Mouse (Mus musculus): ENCODE data around the gene Gm20388. TPM values are rescaled to one million over a fixed set of nuclear protein-coding genes. Genes with fewer than 3 reads are reported as not detected.
A peak's percentile ranks its signal among the peaks of the same experiment; 100 is the strongest.
"Not testable (repeated sequence)": the region's sequence is repeated elsewhere in the genome, so short reads cannot be mapped to it uniquely, and the experiment has no call there.

Gene Gm20388
- total RNA-seq, 2 experiments from 2014 or later: 18.6 TPM; not detected in 1

DNA sequence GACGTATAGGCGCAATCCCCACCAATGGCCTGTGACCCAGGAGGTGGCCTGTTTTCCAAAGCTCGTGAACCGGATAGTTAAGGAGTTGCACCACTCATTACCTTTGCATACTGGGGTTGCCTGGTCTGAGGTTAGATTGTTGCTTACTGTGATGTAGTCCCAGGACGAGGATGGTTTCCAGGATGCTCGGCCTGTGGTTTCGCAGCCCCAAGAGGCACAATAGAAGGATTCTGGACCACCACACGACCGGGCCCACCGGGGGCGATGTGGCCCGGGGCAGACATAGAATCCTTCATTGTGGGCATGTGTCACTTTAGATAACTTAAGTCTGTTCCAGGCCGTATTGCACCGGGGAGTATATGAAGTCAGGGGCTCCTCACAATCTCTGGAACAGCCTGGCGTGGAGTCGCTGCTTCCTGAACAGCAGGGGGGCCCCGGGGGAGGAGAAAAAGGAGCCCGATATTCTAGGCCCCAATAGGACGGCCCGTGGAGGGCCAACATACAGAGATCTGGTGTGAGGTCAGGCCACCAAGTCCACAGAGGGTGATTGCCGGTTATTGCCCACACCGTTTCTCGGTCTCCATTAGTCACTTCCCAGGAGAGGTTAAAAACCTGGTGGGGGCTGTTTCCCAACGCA lies 3517.1 kb downstream of the Gm20388 start:
- no peak for DNase-seq (ENCODE audit: low spot score in 2 of 2)
- intact Hi-C loops (cut with DNase I): no loop called here

DNA sequence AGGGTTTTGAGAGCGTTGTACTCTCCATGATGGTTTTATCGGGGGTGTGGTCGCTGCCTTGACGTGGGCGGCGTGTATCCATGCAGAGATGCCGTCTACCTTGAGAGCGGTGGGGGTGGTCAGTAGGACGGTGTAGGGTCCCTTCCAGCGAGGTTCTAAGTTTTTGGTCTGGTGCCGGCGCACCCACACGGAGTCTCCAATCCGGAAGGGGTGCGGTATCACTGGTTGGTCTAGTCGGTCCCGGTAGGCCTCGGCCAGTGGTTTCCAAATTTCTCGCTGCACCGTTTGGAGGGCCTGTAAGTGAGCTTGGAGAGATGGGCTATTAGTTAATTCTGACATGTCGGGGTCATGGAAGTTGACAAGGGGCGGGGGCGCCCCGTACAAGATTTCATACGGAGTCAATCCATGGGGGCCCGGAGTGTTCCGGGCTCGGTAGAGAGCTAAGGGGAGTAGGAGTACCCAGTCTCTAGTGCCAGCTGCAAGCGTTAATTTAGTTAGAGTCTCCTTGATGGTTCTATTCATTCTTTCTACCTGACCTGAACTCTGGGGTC lies 3517.8 kb downstream of the Gm20388 start:
- intact Hi-C loops (cut with DNase I): no loop called here
- no peak for DNase-seq (ENCODE audit: low spot score in 2 of 2)

DNA sequence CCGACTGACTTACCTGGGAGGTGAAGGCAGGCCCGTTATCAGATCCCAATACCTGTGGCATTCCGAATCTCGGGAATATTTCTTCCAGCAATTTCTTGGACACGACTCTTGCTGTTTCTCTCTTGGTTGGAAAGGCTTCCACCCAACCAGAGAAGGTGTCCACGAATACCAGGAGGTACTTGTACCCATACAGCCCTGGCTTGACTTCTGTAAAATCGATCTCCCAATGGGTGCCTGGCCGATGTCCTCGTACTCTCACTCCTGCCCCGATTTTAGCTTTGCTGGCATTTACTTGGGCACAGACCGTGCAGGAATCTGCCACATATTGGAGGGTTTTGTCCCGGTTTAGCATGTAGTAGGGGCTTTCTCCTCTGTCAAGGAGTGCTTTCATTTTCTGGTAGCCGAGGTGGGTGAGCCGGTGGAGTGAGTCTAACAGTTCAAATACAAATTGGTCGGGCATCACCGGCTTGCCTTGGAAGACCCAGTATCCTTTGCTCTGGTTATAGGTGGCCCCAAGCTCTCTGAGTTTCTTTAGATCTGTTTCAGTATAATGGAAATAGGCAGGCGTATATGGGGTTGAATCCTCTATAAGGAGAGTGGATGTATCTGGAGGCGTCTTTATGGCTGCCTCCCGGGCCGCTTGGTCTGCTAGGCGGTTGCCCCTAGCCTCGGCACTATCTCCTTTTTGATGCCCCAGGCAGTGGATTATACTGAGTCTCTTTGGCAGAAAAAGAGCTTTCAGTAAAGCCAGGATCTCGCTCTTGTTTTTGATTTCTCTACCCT lies 3518.5 kb downstream of the Gm20388 start:
- intact Hi-C loops (cut with DNase I): no loop called here
- no peak for DNase-seq (ENCODE audit: low spot score in 2 of 2)

DNA sequence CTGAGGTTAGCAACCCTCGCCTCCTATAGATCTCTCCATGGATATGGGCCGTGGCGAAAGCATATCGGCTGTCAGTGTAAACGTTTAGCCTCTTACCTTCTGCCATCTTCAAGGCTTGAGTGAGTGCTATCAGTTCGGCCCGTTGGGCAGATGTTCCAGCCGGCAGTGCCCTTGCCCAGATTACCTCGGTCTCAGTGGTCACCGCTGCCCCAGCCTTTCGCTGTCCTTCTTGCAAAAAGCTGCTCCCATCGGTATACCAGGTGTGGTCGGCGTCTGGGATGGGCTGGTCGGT lies 3519.0 kb downstream of the Gm20388 start:
- intact Hi-C loops (cut with DNase I); DNase-seq (ENCODE audit: low spot score in 2 of 2): not testable (repeated sequence)

DNA sequence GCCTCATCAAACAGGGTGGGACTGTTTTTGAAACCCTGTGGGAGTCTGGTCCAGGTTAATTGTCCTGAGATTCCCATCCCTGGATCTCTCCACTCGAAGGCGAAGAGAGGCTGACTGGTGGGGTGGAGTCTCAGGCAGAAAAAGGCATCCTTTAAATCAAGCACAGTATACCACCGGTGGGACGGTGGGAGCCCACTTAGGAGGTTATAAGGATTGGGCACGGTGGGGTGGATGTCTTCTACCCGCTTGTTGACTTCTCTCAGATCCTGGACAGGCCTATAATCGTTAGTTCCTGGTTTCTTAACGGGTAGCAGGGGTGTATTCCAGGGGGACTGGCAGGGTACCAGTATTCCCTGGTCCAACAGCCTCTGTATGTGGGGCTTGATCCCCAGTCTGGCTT lies 3520.3 kb downstream of the Gm20388 start:
- DNase-seq (ENCODE audit: low spot score in 2 of 2); intact Hi-C loops (cut with DNase I): not testable (repeated sequence)

DNA sequence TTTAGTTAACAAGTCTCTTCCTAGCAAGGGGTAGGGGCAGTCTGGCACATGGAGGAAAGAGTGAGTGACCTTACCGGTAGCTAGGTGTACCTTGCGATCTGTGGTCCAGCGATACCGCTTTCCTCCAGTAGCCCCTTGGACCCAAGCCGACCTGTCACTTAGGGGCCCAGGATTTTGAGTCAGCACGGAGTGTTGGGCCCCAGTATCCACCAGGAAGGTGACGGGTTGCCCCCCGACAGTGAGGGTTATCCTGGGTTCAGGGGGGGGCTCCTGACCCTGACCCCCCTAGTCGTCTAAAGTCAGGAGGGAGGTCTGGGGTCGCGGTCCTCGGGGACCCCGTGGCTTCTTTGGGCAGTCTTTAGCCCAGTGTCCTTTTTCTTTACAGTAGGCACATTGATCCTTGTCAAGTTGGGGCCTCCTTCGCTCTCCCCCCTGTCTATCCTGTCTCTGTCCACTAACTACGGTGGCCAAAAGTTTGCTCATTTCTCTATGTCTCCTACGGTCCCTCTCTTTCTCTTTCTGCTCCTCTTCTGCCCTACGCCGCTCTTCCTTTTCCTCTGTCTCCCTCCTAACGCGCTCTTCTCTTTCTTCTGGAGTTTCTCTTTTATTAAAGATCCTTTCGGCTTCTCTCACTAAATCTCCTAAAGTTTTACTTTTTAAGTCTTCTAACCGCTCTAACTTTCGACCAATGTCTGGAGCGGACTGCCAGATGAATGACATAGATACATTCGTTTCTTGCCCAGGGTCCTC lies 3521.2 kb downstream of the Gm20388 start:
- DNase-seq (ENCODE audit: low spot score in 2 of 2): no peak
- intact Hi-C loops (cut with DNase I): no loop called here

DNA sequence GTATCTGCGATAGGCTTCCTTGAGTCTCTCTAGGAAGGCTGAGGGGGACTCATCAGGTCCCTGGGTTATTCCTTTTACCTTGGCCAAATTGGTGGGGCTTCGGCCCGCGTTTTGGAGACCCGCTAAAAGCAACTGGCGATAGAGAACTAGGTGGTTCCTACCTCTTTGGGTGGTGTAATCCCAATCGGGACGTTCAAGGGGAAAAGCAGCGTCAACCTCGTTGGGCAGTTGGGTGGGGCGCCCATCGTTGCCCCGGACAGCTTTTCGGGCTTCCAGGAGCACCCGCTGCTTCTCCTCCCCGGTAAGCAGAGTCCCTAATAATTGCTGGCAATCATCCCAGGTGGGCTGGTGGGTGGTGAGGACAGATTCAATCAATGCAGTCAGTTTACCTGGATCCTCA lies 3521.7 kb downstream of the Gm20388 start:
- DNase-seq (ENCODE audit: low spot score in 2 of 2): no peak
- intact Hi-C loops (cut with DNase I): no loop called here

DNA sequence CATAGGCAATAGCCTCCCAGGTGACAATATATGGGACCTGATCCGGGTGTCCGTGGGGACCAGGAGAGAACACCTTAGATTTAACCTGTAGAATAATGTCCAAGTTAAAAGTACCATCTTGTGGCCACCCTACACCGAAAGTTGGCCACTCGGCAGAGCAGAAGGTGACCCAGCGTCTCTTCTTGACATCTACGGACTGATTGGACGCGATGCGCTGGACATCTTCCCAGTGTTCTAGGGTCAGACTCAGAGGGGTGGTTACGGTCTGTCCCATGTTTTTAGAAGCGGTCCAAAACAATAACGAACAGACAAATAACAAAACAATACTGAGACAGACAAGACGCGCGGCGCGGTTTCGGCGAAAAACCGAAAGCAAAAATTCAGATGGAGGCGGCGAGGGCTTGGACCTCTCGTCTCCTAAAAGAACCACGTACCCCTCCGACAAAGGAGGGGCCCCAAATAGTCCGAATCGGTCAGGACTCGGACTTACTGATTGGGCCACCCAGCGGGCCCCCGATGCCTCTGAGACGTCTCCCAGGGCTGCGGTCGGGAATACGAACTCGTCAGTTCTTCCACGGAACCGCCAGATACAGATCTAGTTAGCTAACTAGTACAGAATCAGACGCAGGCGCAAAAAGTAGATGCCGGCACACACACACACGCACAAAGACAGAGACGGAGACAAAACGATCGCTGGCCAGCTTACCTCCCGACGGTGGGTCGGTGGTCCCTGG lies 3522.8 kb downstream of the Gm20388 start:
- intact Hi-C loops (cut with DNase I); DNase-seq (ENCODE audit: low spot score in 2 of 2): not testable (repeated sequence)

DNA sequence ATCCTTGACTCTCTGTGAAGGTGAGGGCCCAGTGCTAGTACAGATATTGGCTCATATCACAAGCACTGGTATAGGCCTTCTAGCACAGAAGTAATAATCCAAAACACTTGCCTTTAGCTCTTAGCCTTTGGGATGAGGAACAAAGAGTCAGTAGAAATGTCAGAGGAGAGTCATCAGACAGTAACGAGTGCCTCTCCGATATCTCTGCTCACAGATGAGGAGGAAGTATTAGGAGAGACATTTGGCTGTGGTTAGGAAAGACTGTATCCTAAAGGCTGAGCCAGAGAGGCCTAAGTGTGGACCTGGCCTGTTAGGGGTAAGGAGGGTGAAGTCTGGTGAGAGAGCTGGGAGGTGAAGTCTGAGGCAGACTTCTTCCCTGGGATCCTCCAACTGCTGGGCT lies 3531.1 kb downstream of the Gm20388 start:
- DNase-seq (ENCODE audit: low spot score in 2 of 2): no peak
- intact Hi-C loops (cut with DNase I): loop anchor here (2.0 kb wide), 1 partner anchor 37 kb away; no protein-coding TSS in a partner anchor

DNA sequence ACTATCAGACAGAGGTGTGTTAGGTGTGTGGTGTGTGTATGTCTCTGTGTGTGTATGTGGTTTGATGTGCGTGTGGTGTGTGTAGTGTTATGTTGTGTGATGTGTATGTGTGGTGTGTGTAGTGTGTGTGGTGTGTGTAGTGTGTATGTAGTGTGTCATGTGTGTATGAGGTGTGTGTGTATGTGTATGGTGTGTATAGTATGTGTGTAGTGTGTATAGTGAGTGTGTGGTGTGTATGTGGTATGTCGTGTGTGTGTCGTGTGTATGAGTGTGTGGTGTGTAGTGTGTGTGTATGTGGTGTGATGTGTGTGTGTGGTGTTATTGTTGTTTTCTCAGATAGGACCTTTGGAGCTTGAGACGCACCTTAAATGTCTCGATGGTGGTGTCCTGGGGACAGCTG lies 3531.7 kb downstream of the Gm20388 start:
- DNase-seq (ENCODE audit: low spot score in 2 of 2): no peak
- intact Hi-C loops (cut with DNase I): loop anchor here (2.0 kb wide), 1 partner anchor 36 kb away; no protein-coding TSS in a partner anchor

DNA sequence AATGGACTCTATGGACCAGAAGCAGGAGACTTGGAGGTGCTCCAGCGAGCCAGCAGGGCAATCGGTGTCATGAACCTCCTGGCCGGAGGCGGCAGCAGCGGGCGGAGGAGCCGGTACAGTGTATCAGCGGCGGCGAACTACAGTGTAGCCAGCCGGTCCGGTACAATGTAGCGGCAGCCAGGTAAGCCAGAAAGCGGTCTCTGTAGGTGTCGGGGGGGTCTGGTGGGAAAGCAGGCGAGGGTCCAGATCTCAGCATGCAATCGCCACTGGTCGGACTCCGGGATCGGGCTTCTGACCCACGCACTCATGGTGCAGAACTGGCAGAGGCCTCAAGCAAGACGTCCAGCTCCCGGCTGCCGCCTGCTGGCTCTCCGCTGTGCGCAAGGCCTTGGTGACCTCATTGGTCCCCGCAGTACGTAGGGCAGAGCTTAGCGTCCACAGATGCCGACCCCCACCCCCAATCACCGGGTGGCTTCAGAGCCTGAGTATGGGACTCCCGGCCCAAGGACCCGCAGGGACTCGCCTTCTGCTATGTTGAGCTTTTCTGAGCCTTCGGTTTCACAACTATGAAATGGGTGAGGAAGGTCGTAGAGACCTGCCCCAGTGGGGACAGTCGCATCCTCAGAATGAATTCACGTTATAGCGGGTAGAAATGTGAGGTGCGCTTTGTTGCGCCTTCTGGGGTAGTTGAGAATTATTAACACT lies 3532.4 kb downstream of the Gm20388 start:
- DNase-seq (ENCODE audit: low spot score in 2 of 2): peak; percentile 94 to 95
- intact Hi-C loops (cut with DNase I): loop anchor here (2.0 kb wide), 1 partner anchor 36 kb away; no protein-coding TSS in a partner anchor

DNA sequence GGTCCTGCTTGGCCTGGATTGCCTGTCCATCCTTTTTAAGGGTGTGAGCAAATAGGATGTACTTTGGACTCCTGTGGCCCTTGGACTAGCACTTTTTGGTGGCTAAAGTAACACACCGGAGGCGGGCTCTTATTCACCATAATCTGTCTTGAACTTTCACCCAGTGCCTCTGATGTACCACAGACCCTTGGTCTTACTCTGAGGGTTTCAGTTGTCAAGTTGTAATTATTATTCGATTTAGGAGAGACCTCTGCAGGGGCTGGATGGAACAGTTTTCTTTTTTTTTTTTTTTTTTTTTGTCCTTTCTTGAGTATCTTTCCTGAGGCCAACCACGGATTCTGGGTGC lies 3532.9 kb downstream of the Gm20388 start:
- no peak for DNase-seq (ENCODE audit: low spot score in 2 of 2)
- intact Hi-C loops (cut with DNase I): loop anchor here (2.0 kb wide), 1 partner anchor 35 kb away; no protein-coding TSS in a partner anchor

DNA sequence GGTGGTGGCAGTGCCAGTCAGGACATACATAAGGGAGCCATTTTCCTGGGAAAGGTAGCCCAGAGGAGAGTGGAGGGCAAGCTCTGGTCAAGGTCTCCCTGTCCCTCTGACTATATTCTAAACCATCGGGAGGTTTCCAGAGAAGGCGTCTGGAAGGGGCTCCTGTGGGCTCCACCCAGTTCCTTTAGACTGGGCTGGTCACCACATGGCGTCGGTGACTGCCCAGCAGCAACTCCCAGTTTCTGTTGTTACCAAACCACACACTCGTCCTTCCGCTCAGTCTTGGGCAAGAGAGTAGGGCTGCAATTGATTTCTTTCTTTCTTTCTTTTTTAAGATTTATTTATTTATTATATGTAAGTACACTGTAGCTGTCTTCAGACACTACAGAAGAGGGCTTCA lies 3533.5 kb downstream of the Gm20388 start:
- DNase-seq (ENCODE audit: low spot score in 2 of 2): no peak
- intact Hi-C loops (cut with DNase I): no loop called here

DNA sequence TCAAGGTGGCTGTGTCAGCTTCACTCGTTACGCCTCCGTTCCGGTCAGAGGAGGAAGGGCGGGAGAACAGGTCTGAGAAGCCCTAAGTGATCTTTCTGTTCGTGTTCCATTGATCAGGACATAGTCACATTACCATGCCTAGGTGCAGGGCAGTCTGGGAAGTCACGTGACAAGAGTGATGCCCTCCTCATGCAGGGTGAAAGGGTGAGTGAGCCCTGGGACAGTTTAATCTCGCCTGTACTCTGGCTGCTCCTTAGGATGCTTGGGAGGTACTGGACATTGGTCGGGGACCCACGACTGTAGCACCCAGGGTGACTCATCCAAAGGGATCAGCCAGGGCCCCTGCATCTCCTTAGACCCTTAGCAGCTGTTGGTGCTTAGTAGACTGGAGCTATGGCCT lies 3535.3 kb downstream of the Gm20388 start:
- intact Hi-C loops (cut with DNase I): no loop called here
- no peak for DNase-seq (ENCODE audit: low spot score in 2 of 2)

DNA sequence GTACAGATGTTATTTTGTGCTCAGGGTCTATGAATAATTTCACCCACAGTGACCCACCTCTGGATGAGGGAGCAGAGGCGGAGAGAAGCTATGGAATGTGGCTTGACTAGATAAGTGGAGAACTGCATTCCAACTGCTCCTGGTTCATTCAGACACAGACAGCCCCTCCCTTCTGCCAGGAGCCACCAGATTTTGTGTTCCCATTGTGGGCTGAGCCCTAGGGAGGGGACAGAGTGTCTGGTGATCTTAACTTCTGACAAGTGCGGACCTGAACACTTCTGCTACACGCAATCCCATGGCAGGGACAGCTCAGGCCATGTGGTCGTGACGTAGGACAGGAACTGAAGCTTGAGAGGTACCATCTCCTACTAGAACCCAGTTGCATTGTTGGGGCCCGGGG lies 3536.2 kb downstream of the Gm20388 start:
- intact Hi-C loops (cut with DNase I): no loop called here
- DNase-seq (ENCODE audit: low spot score in 2 of 2): no peak

DNA sequence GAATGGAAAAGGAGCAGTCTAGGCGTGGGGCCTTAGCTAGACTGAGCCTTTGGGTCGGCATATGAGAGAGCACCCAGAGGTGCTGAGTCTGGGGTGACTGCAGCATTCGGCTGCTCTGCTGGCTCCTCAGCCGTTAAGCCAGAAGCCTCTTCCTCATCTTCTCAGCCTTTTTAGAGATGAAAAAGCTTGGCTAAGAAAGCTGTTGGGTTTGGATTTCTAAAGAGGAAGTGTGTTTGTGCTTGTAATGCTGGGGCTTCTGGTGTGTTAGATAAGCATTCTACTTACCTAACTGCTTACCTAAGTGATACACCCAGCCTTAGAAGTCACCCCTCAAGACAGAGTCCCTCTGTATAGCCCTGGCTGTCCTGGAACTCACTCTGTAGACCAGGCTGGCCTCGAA lies 3540.1 kb downstream of the Gm20388 start:
- no peak for DNase-seq (ENCODE audit: low spot score in 2 of 2)

DNA sequence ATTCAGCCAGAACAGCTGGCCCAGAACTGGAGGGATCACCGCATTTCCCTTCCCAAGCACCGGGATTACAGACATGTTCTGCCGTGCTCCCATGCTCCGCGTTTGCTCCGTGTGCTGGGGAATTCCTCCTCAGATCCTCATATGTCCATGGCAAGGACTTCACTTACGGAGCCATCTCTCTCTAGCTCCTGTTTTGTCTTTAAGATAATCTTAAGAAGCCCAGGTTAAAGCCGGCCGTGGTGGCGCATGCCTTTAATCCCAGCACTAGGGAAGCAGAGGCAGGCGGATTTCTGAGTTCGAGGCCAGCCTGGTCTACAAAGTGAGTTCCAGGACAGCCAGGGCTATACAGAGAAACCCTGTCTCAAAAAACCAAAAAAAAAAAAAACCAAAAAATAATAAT lies 3541.1 kb downstream of the Gm20388 start:
- intact Hi-C loops (cut with DNase I); DNase-seq (ENCODE audit: low spot score in 2 of 2): not testable (repeated sequence)

More for the DNA sequence above, 3540.1 kb downstream of the Gm20388 start:
- intact Hi-C loops (cut with DNase I): no loop called here

DNA sequence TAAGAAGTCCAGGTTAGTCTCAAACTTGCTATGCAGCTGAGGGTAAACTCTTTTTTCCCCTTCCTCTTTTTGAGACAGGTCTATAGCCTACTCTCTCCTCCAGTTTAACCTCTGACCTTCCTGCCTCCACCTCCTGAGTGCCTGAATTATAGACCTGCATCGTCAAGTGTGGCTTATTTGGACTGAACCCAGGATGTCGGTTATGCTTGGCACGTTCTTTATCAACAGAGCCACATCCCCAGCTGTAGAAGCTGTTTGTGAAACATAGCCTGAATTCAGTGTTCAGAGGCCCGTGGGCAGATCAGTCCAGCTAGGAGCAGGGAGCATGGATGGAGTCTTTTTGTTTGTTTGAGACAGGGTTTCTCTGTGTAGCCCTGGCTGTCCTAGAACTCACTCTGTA lies 3541.5 kb downstream of the Gm20388 start:
- intact Hi-C loops (cut with DNase I): no loop called here
- no peak for DNase-seq (ENCODE audit: low spot score in 2 of 2)

DNA sequence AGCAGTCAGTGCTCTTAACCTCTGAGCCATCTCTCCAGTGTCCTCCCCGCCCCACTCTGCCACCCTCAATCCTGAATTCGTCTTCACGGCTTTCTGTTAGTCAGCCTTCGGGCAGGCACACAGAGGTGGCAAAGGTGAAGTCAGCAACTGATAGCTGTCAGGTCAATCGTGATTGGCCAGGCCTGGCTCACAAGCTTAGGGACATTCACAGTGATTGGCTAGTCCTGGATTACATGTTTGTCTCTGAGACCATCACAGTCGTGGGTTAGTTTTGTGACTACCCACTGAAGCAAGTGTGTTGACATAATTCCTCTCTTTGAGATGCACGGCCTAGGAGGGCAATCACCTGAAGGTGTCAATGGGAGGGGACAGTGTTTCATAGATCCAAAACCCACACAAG lies 3542.7 kb downstream of the Gm20388 start:
- intact Hi-C loops (cut with DNase I): no loop called here

More for the DNA sequence above, 3542.7 kb downstream of the Gm20388 start:
- DNase-seq (ENCODE audit: low spot score in 2 of 2): no peak
